ENCODE assay signal across 8 mouse cellular contexts in genomic region chr14:122064519-122064918, GRCm38 (mm10). TPM values are rescaled to one million over a fixed set of nuclear protein-coding genes. Genes with fewer than 3 reads are reported as not detected.
DNase-seq lines count a peak whose midpoint lies in the region; ATAC-seq and TF ChIP-seq lines count a peak whose summit lies in the region.

No protein-coding gene starts in this region.

- DNase-seq in kidney, adult 2 months, result peak; percentile 60
- peak; percentile 46 for DNase-seq in forebrain, embryonic 10.5 days (ENCODE audit: extremely low spot score, low spot score)
- DNase-seq in hindbrain, embryonic 14.5 days (ENCODE audit: low spot score), result peak; percentile 69
- peak; percentile 72 for DNase-seq in limb, embryonic 10.5 days (ENCODE audit: low spot score)
- DNase-seq in ovary, postnatal 36 days (ENCODE audit: low spot score), result peak; percentile 63
- DNase-seq in thymus, postnatal 14 days, result peak; percentile 88

- H3K4me1 ChIP-seq in kidney, adult 2 months (ENCODE audit: control insufficient read depth, insufficient read depth, low read length), result peaks cover 12% of the 10 kb centered on the region
- peaks cover 2% of the 10 kb centered on the region; the same call in 1 of the 2 replicates for H3K4me1 ChIP-seq in kidney, embryonic 16.5 days (ENCODE audit: insufficient read depth, low read length)
- peaks cover 26% of the 10 kb centered on the region for H3K4me1 ChIP-seq in bone marrow macrophage, adult 2 months (ENCODE audit: control insufficient read depth, insufficient read depth, low read length)
- peaks cover 19% of the 10 kb centered on the region for H3K4me1 ChIP-seq in forebrain, embryonic 10.5 days
- H3K4me1 ChIP-seq in hindbrain, embryonic 14.5 days (replicated peaks; ENCODE audit: control insufficient read depth, insufficient read depth, low read length), result no peaks in the 10 kb centered on the region
- peaks cover 4% of the 10 kb centered on the region for H3K4me1 ChIP-seq in limb, embryonic 10.5 days

- no peak overlapping the region for H3K4me3 ChIP-seq in kidney, adult 2 months (ENCODE audit: insufficient read depth, low read depth, low read length)
- H3K4me3 ChIP-seq in kidney, embryonic 16.5 days (ENCODE audit: low read length), result no peak overlapping the region
- H3K4me3 ChIP-seq in bone marrow macrophage, adult 2 months (ENCODE audit: insufficient read depth, low read length), result no peak overlapping the region
- H3K4me3 ChIP-seq in forebrain, embryonic 10.5 days, result no peak overlapping the region
- H3K4me3 ChIP-seq in hindbrain, embryonic 14.5 days (replicated peaks; ENCODE audit: low read length), result no peak overlapping the region
- H3K4me3 ChIP-seq in limb, embryonic 10.5 days, result no peak overlapping the region

- peak; percentile 88 for TF ChIP-seq CTCF in kidney, adult 2 months (conservative IDR thresholded peaks at IDR 0.05; ENCODE audit: insufficient read depth, insufficient read length, low read depth, low read length)
- peak; percentile 57 for TF ChIP-seq CTCF in bone marrow macrophage, adult 2 months (IDR thresholded peaks at IDR 0.05; ENCODE audit: low read depth, low read length)

- H3K9me3 ChIP-seq in kidney, embryonic 16.5 days (ENCODE audit: low read length), result no peaks in the 10 kb centered on the region
- H3K9me3 ChIP-seq in forebrain, embryonic 10.5 days, result no peaks in the 10 kb centered on the region
- H3K9me3 ChIP-seq in hindbrain, embryonic 14.5 days (ENCODE audit: control insufficient read depth, low read length), result no peaks in the 10 kb centered on the region
- no peaks in the 10 kb centered on the region for H3K9me3 ChIP-seq in limb, embryonic 10.5 days (replicated peaks)

- no peak overlapping the region for H3K27ac ChIP-seq in kidney, adult 2 months (ENCODE audit: insufficient read depth, low read depth, low read length)
- H3K27ac ChIP-seq in kidney, embryonic 16.5 days (ENCODE audit: low read length), result no peak overlapping the region
- no peak overlapping the region for H3K27ac ChIP-seq in bone marrow macrophage, adult 2 months (ENCODE audit: insufficient read depth, low read depth, low read length)
- no peak overlapping the region for H3K27ac ChIP-seq in forebrain, embryonic 10.5 days
- no peak overlapping the region for H3K27ac ChIP-seq in hindbrain, embryonic 14.5 days
- no peak overlapping the region for H3K27ac ChIP-seq in limb, embryonic 10.5 days

- no peaks in the 10 kb centered on the region for H3K36me3 ChIP-seq in kidney, adult 2 months (ENCODE audit: control insufficient read depth, insufficient read depth, low read length)
- H3K36me3 ChIP-seq in kidney, embryonic 16.5 days (ENCODE audit: insufficient read depth, low read length), result no peaks in the 10 kb centered on the region
- no peaks in the 10 kb centered on the region for H3K36me3 ChIP-seq in forebrain, embryonic 10.5 days (replicated peaks)
- H3K36me3 ChIP-seq in hindbrain, embryonic 14.5 days (replicated peaks; ENCODE audit: control insufficient read depth, insufficient read depth), result no peaks in the 10 kb centered on the region
- H3K36me3 ChIP-seq in limb, embryonic 10.5 days, result no peaks in the 10 kb centered on the region

- TF ChIP-seq POLR2A in kidney, adult 2 months (IDR thresholded peaks at IDR 0.05; ENCODE audit: low read depth, low read length), result no peak
- no peak for TF ChIP-seq POLR2A in bone marrow macrophage, adult 2 months (IDR thresholded peaks at IDR 0.05; ENCODE audit: borderline replicate concordance, low read depth, low read length)

- 6% methylated on average over 2 of the region's 2 CpGs for whole genome bisulfite sequencing in kidney, adult 2 months
- WGBS in kidney, embryonic 16.5 days, result 3% methylated on average over 2 of the region's 2 CpGs
- WGBS in forebrain, embryonic 10.5 days, result 12% methylated on average over 2 of the region's 2 CpGs
- 8% methylated on average over 2 of the region's 2 CpGs for WGBS in hindbrain, embryonic 14.5 days
- 13% methylated on average over 2 of the region's 2 CpGs for WGBS in limb, embryonic 10.5 days

- no peaks in the 10 kb centered on the region for H3K27me3 ChIP-seq in kidney, adult 2 months (replicated peaks; ENCODE audit: control insufficient read depth, insufficient read depth, low read length)
- H3K27me3 ChIP-seq in kidney, embryonic 16.5 days (ENCODE audit: insufficient read depth, low read length), result no peaks in the 10 kb centered on the region
- no peaks in the 10 kb centered on the region for H3K27me3 ChIP-seq in forebrain, embryonic 10.5 days (ENCODE audit: poor library complexity, severe bottlenecking)
- H3K27me3 ChIP-seq in hindbrain, embryonic 14.5 days (ENCODE audit: control insufficient read depth, insufficient read depth, low read length), result no peaks in the 10 kb centered on the region
- H3K27me3 ChIP-seq in limb, embryonic 10.5 days (ENCODE audit: low read depth, poor library complexity, severe bottlenecking), result no peaks in the 10 kb centered on the region

- no peak overlapping the region for H3K9ac ChIP-seq in kidney, embryonic 16.5 days (replicated peaks; ENCODE audit: low read length)
- H3K9ac ChIP-seq in hindbrain, embryonic 14.5 days, result no peak overlapping the region

- ATAC-seq in kidney, embryonic 16.5 days (ENCODE audit: low FRiP score, low TSS enrichment), result no peak
- no peak for ATAC-seq in hindbrain, embryonic 14.5 days (ENCODE audit: low FRiP score)

- no peak overlapping the region for H3K4me2 ChIP-seq in kidney, embryonic 16.5 days (replicated peaks; ENCODE audit: low read depth, low read length)
- no peak overlapping the region for H3K4me2 ChIP-seq in hindbrain, embryonic 14.5 days (replicated peaks)

RNA-seq across cellular contexts. Expression of gene Timm8a2, which starts 30.0 kb away (rescaled TPM):
- 0.18 TPM in 1 of 2 replicates, not detected in the other for polyA plus RNA-seq in kidney, adult 2 months (2012; rRNA removed)
- polyA plus RNA-seq in kidney, embryonic 16.5 days (2015; fragmentation: Nextera tagmentation; extraction: Ambion mirVana), result not detected in 2 replicates
- polyA plus RNA-seq in bone marrow macrophage, adult 2 months (2012; ENCODE audit: insufficient read depth, insufficient read length, missing spikeins), result not detected in 2 replicates
- not detected in 2 replicates for polyA plus RNA-seq in forebrain, embryonic 10.5 days (2016; fragmentation: Nextera tagmentation; extraction: Ambion mirVana)
- polyA plus RNA-seq in hindbrain, embryonic 14.5 days (2014; fragmentation: Nextera tagmentation; extraction: Ambion mirVana), result not detected in 2 replicates
- polyA plus RNA-seq in limb, embryonic 10.5 days (2016; fragmentation: Nextera tagmentation; extraction: Ambion mirVana), result not detected in 2 replicates

RNA-seq across cellular contexts. Expression of gene Tm9sf2, which starts 42.3 kb away (rescaled TPM):
- 136 and 197 TPM in 2 replicates for polyA plus RNA-seq in kidney, adult 2 months (2012; rRNA removed)
- 202 and 214 TPM in 2 replicates for polyA plus RNA-seq in kidney, embryonic 16.5 days (2015; fragmentation: Nextera tagmentation; extraction: Ambion mirVana)
- polyA plus RNA-seq in bone marrow macrophage, adult 2 months (2012; ENCODE audit: insufficient read depth, insufficient read length, missing spikeins), result 116 and 120 TPM in 2 replicates
- 120 and 128 TPM in 2 replicates for polyA plus RNA-seq in forebrain, embryonic 10.5 days (2016; fragmentation: Nextera tagmentation; extraction: Ambion mirVana)
- polyA plus RNA-seq in hindbrain, embryonic 14.5 days (2014; fragmentation: Nextera tagmentation; extraction: Ambion mirVana), result 124 and 130 TPM in 2 replicates
- polyA plus RNA-seq in limb, embryonic 10.5 days (2016; fragmentation: Nextera tagmentation; extraction: Ambion mirVana), result 102 and 115 TPM in 2 replicates
